In the genomic region with DNA sequence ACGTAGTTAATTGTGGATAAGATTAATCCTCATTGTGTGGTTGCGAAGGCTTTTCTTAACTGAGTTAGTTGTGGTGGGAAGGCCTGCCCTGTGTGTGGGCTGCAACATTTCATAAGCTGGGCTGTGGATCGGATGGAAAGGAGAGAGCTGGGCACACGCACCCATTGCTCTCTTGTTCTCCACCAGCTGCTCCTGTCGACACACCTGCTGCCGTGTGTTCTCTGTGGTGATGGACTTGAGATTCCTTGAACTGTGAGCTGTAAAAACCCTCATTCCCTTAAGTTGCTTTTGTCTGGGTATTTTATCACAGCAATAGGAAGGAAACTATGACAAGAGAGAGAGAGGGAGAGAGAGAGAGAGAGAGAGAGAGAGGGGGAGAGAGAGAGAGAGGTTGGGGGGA, we compare ENCODE assay signal across 26 mouse cellular contexts. TPM values are rescaled to one million over a fixed set of nuclear protein-coding genes. Genes with fewer than 3 reads are reported as not detected.
DNase-seq lines count a peak whose midpoint lies in the region; ATAC-seq and TF ChIP-seq lines count a peak whose summit lies in the region.
"Had no signal": no experiment of that assay in that cellular context is flagged by ENCODE, and none has a peak within 500 bp of the region (broad histone marks: within the 10 kb centered on the region; RNA-seq: fewer than 3 reads in every experiment).

No protein-coding gene starts in this region.

- TF ChIP-seq POLR2A in small intestine, adult 2 months (IDR thresholded peaks at IDR 0.05; ENCODE audit: low read depth, low read length) = no peak

- no peak overlapping the region for H3K9ac ChIP-seq in hindbrain, embryonic 12.5 days
- H3K9ac ChIP-seq in hindbrain, postnatal 0 days (replicated peaks; ENCODE audit: low read length) = no peak overlapping the region
- no peak overlapping the region for H3K9ac ChIP-seq in intestine, postnatal 0 days (ENCODE audit: low read depth, low read length)
- H3K9ac ChIP-seq: forebrain, embryonic 13.5 days; heart, embryonic 12.5 days; heart, embryonic 15.5 days; hindbrain, embryonic 14.5 days had no signal

- TF ChIP-seq CTCF in hindbrain, postnatal 0 days (IDR thresholded peaks at IDR 0.05; ENCODE audit: low read depth) = no peak
- TF ChIP-seq CTCF in intestine, postnatal 0 days (IDR thresholded peaks at IDR 0.05; ENCODE audit: low read depth) = no peak
- TF ChIP-seq CTCF in small intestine, adult 2 months (IDR thresholded peaks at IDR 0.05; ENCODE audit: extremely low read depth, insufficient read length, insufficient replicate concordance, low read depth, low read length) = no peak

- H3K36me3 ChIP-seq in hindbrain, embryonic 12.5 days = no peaks in the 10 kb centered on the region
- H3K36me3 ChIP-seq in hindbrain, postnatal 0 days (ENCODE audit: insufficient read depth, low read length) = no peaks in the 10 kb centered on the region
- no peaks in the 10 kb centered on the region for H3K36me3 ChIP-seq in embryonic facial prominence, embryonic 10.5 days (replicated peaks)
- H3K36me3 ChIP-seq in intestine, postnatal 0 days (ENCODE audit: control insufficient read depth, insufficient read depth) = no peaks in the 10 kb centered on the region
- H3K36me3 ChIP-seq in small intestine, adult 2 months (ENCODE audit: control insufficient read depth, insufficient read depth, low read length) = no peaks in the 10 kb centered on the region
- H3K36me3 ChIP-seq: forebrain, embryonic 10.5 days; heart, embryonic 12.5 days; heart, embryonic 15.5 days; hindbrain, embryonic 10.5 days had no signal

- DNase-seq in hindbrain, postnatal 0 days (ENCODE audit: low spot score) = no peak
- no peak for DNase-seq in embryonic facial prominence, embryonic 10.5 days (ENCODE audit: low spot score)
- no peak for DNase-seq in kidney, adult 9 months
- DNase-seq in lung, adult 18-20 months = no peak
- DNase-seq: adrenal gland, adult 8-10 months; adrenal gland, postnatal 25 days; cerebellum, adult 11-12 months; cerebellum, adult 8-10 months; cerebellum, postnatal 10 days; cerebellum, postnatal 36 days; embryo, embryonic 11 days; gastrocnemius, postnatal 10 days; gastrocnemius, postnatal 36 days; heart, postnatal 10 days; heart, postnatal 36 days had no signal

- H3K4me3 ChIP-seq in hindbrain, embryonic 12.5 days = no peak overlapping the region
- no peak overlapping the region for H3K4me3 ChIP-seq in hindbrain, postnatal 0 days (ENCODE audit: low read length)
- H3K4me3 ChIP-seq in embryonic facial prominence, embryonic 10.5 days = no peak overlapping the region
- no peak overlapping the region for H3K4me3 ChIP-seq in intestine, postnatal 0 days (ENCODE audit: low read depth, low read length)
- H3K4me3 ChIP-seq in small intestine, adult 2 months (ENCODE audit: low read depth, low read length) = no peak overlapping the region
- H3K4me3 ChIP-seq: forebrain, embryonic 10.5 days; forebrain, embryonic 13.5 days; heart, embryonic 12.5 days; heart, embryonic 15.5 days; hindbrain, embryonic 10.5 days had no signal

- 0 out of 2 replicates have a peak overlapping the region, but pooled peaks have one; percentile 17 for H3K27ac ChIP-seq in hindbrain, embryonic 12.5 days
- no peak overlapping the region for H3K27ac ChIP-seq in hindbrain, postnatal 0 days
- peak overlapping the region; percentile 57; the same call in 1 of the 2 replicates for H3K27ac ChIP-seq in embryonic facial prominence, embryonic 10.5 days (replicated peaks)
- H3K27ac ChIP-seq in intestine, postnatal 0 days (ENCODE audit: low read depth, low read length) = peak overlapping the region; percentile 74
- peak overlapping the region; percentile 71 for H3K27ac ChIP-seq in small intestine, adult 2 months (ENCODE audit: insufficient read depth, low read depth, low read length)
- H3K27ac ChIP-seq: forebrain, embryonic 13.5 days; heart, embryonic 15.5 days; hindbrain, embryonic 14.5 days had no signal

- 86% methylated on average over 6 of the region's 6 CpGs for WGBS in hindbrain, embryonic 12.5 days
- 87% methylated on average over 6 of the region's 6 CpGs for WGBS in hindbrain, postnatal 0 days
- 90% methylated on average over 6 of the region's 6 CpGs for WGBS in embryonic facial prominence, embryonic 10.5 days
- 46% methylated on average over 6 of the region's 6 CpGs for WGBS in intestine, postnatal 0 days
- 43% methylated on average over 6 of the region's 6 CpGs for WGBS in small intestine, adult 2 months

- H3K9me3 ChIP-seq in hindbrain, embryonic 12.5 days (replicated peaks) = no peaks in the 10 kb centered on the region; the same call in 1 of the 2 replicates
- no peaks in the 10 kb centered on the region for H3K9me3 ChIP-seq in hindbrain, postnatal 0 days (ENCODE audit: low read length)
- no peaks in the 10 kb centered on the region for H3K9me3 ChIP-seq in embryonic facial prominence, embryonic 10.5 days
- no peaks in the 10 kb centered on the region for H3K9me3 ChIP-seq in intestine, postnatal 0 days (ENCODE audit: control insufficient read depth)
- H3K9me3 ChIP-seq: forebrain, embryonic 13.5 days; heart, embryonic 15.5 days; hindbrain, embryonic 10.5 days had no signal

- no peak overlapping the region for H3K4me2 ChIP-seq in hindbrain, embryonic 12.5 days (replicated peaks)
- H3K4me2 ChIP-seq in hindbrain, postnatal 0 days (ENCODE audit: low read depth, low read length) = no peak overlapping the region
- no peak overlapping the region for H3K4me2 ChIP-seq in intestine, postnatal 0 days (replicated peaks; ENCODE audit: low read depth)
- H3K4me2 ChIP-seq: forebrain, embryonic 13.5 days; heart, embryonic 12.5 days; heart, embryonic 15.5 days; hindbrain, embryonic 14.5 days had no signal

- ATAC-seq in hindbrain, embryonic 12.5 days (ENCODE audit: low FRiP score) = no peak
- ATAC-seq in hindbrain, postnatal 0 days = no peak
- peak; percentile 52 for ATAC-seq in intestine, postnatal 0 days
- ATAC-seq: activated CD4-positive, CD25-positive, alpha-beta regulatory T cell, adult 4 months; forebrain, embryonic 13.5 days; forebrain, embryonic 16.5 days had no signal

- H3K27me3 ChIP-seq in hindbrain, embryonic 12.5 days = peaks cover 20% of the 10 kb centered on the region
- H3K27me3 ChIP-seq in hindbrain, postnatal 0 days (ENCODE audit: insufficient read depth, low read length) = no peaks in the 10 kb centered on the region
- no peaks in the 10 kb centered on the region; the same call in 1 of the 2 replicates for H3K27me3 ChIP-seq in embryonic facial prominence, embryonic 10.5 days (replicated peaks; ENCODE audit: low read depth, poor library complexity, severe bottlenecking)
- H3K27me3 ChIP-seq in intestine, postnatal 0 days (replicated peaks; ENCODE audit: control insufficient read depth, insufficient read depth, low read length) = no peaks in the 10 kb centered on the region
- H3K27me3 ChIP-seq in small intestine, adult 2 months (ENCODE audit: control insufficient read depth, insufficient read depth, low read length) = no peaks in the 10 kb centered on the region
- H3K27me3 ChIP-seq: heart, embryonic 12.5 days; heart, embryonic 15.5 days had no signal

- H3K4me1 ChIP-seq in hindbrain, embryonic 12.5 days = peaks cover 19% of the 10 kb centered on the region
- H3K4me1 ChIP-seq in hindbrain, postnatal 0 days (ENCODE audit: insufficient read depth, low read length) = no peaks in the 10 kb centered on the region
- peaks cover 61% of the 10 kb centered on the region for H3K4me1 ChIP-seq in embryonic facial prominence, embryonic 10.5 days
- H3K4me1 ChIP-seq in intestine, postnatal 0 days (replicated peaks; ENCODE audit: control insufficient read depth, insufficient read depth, low read length) = peaks cover 9% of the 10 kb centered on the region; the same call in 1 of the 2 replicates
- H3K4me1 ChIP-seq in small intestine, adult 2 months (ENCODE audit: control insufficient read depth, insufficient read depth, insufficient read length, low read length) = peaks cover 29% of the 10 kb centered on the region

RNA-seq across cellular contexts. Expression of a gene that starts 30.3 kb away (rescaled TPM):
- polyA plus RNA-seq in hindbrain, embryonic 12.5 days (2016; fragmentation: Nextera tagmentation; extraction: Ambion mirVana) = 185 and 186 TPM in 2 replicates
- 111 and 114 TPM in 2 replicates for total RNA-seq in hindbrain, postnatal 0 days (2014; rRNA removed)
- 71.4 and 81.6 TPM in 2 replicates for polyA plus RNA-seq in hindbrain, postnatal 0 days (2015; fragmentation: Nextera tagmentation; extraction: Ambion mirVana)
- polyA plus RNA-seq in embryonic facial prominence, embryonic 10.5 days (2016; fragmentation: Nextera tagmentation; extraction: Ambion mirVana) = 115 and 131 TPM in 2 replicates
- polyA plus RNA-seq in intestine, postnatal 0 days (2015; fragmentation: Nextera tagmentation; extraction: Ambion mirVana) = 66.0 and 66.4 TPM in 2 replicates
- polyA plus RNA-seq in small intestine, adult 2 months (2012; rRNA removed) = 35.8 and 75.6 TPM in 2 replicates
